Mouse (Mus musculus) kidney, postnatal 0 days (tissue): Measurements from ENCODE around the gene Zfp369. TPM values are rescaled to one million over a fixed set of nuclear protein-coding genes. Genes with fewer than 3 reads are reported as not detected.
"Not testable (repeated sequence)": the region's sequence is repeated elsewhere in the genome, so short reads cannot be mapped to it uniquely, and the experiment has no call there.

Experiments used
- ATAC-seq: fragments of 200-750 bp; cut with Nextera tagmentation; replicated peaks from 2 replicates; pipeline ENCODE4 v1.8.0; 2017; ENCODE audit warnings: low read depth, moderate number of reproducible peaks, moderate TSS enrichment, moderate library complexity; ENCODE audit not compliant: low FRiP score
- DNase-seq: peaks from one replicate; pipeline ENCODE4 v3.0.0-alpha.2; 2016; ENCODE audit warnings: low spot score
- H3K27ac ChIP-seq: fragments of 300-500 bp; sonication (generic); 2 replicates; pipeline ENCODE4 v1.5.1; 2014; ENCODE audit warnings: mild to moderate bottlenecking
- H3K27me3 ChIP-seq: fragments of 300-500 bp; sonication (generic); 2 replicates; pipeline ENCODE4 v1.6.1; 2014; ENCODE audit warnings: low read length, mixed read lengths; ENCODE audit not compliant: insufficient read depth
- H3K36me3 ChIP-seq: fragments of 300-500 bp; sonication (generic); 2 replicates; pipeline ENCODE4 v1.6.1; 2014; ENCODE audit warnings: low read length, mixed read lengths; ENCODE audit not compliant: insufficient read depth
- H3K4me1 ChIP-seq: fragments of 300-500 bp; sonication (generic); replicated peaks from 2 replicates; pipeline ENCODE4 v1.6.1; 2014; ENCODE audit warnings: antibody characterized with exemption, low read length, mixed read lengths; ENCODE audit not compliant: insufficient read depth
- H3K4me2 ChIP-seq: fragments of 300-500 bp; sonication (generic); 2 replicates; pipeline ENCODE4 v1.6.1; 2014; ENCODE audit warnings: mild to moderate bottlenecking, low read length, moderate library complexity, mixed read lengths
- H3K4me3 ChIP-seq: fragments of 300-500 bp; sonication (generic); replicated peaks from 2 replicates; pipeline ENCODE4 v1.5.1; 2014; ENCODE audit warnings: low read depth, low read length
- H3K9ac ChIP-seq: fragments of 300-500 bp; sonication (generic); 2 replicates; pipeline ENCODE4 v1.6.1; 2014; ENCODE audit warnings: low read depth, low read length
- H3K9me3 ChIP-seq: fragments of 300-500 bp; sonication (generic); replicated peaks from 2 replicates; pipeline ENCODE4 v1.6.1; 2016; ENCODE audit warnings: low read length, inconsistent platforms, mixed read lengths
- CTCF ChIP-seq: IDR thresholded peaks from 2 replicates; pipeline ENCODE4 v1.5.1; 2016; ENCODE audit warnings: antibody characterized with exemption, low read depth, mild to moderate bottlenecking, moderate library complexity
- WGBS: fragments of 180-500 bp; shearing (Covaris S2); extraction: QIAGEN DNeasy Blood & Tissue Kit; methylation state at CpG from one replicate; pipeline ENCODE4 v1.1.7; 2014; 5-methylcytosine and 5-hydroxymethylcytosine counted together
- polyA plus RNA-seq: library from polyadenylated mRNA; unstranded; fragments of >200 nt; fragmentation: Nextera tagmentation; extraction: Ambion mirVana; gene quantifications from 2 replicates; pipeline ENCODE4 v1.2.1, GENCODE M21; 2015

The Zfp369 gene
- polyA plus RNA-seq, 1 experiment from 2014 or later: 7.6 TPM

GRCm38 (mm10) chr13:65286771-65287170 is 8.2 kb downstream of the Zfp369 start:
- Histone ChIP-seq H3K27me3 (no peaks in the 10 kb centered on the region), H3K9me3 (peaks cover 24% of the 10 kb centered on the region), H3K4me1 (no peaks in the 10 kb centered on the region), H3K27ac (no peak overlapping the region), H3K9ac (no peak overlapping the region), H3K36me3 (peaks cover 42% of the 10 kb centered on the region), H3K4me2 (no peak overlapping the region), H3K4me3 (no peak overlapping the region)
- DNase-seq (no peak), ATAC-seq (no peak)
- no peak for TF ChIP-seq CTCF
- WGBS: 89% methylated on average over 2 of the region's 2 CpGs

GRCm38 (mm10) chr13:65296354-65296753 is 17.7 kb downstream of the Zfp369 start:
- WGBS: 98% methylated on average over 4 of the region's 4 CpGs
- ATAC-seq (no peak), DNase-seq (no peak)
- no peaks in the 10 kb centered on the region for H3K27me3 ChIP-seq
- no peaks in the 10 kb centered on the region for H3K4me1 ChIP-seq
- no peak for TF ChIP-seq CTCF
- no peak overlapping the region for H3K4me2 ChIP-seq
- peaks cover 59% of the 10 kb centered on the region for H3K36me3 ChIP-seq
- peaks cover 28% of the 10 kb centered on the region; the same call in 1 of the 2 replicates for H3K9me3 ChIP-seq
- no peak overlapping the region for H3K27ac ChIP-seq
- no peak overlapping the region for H3K9ac ChIP-seq
- H3K4me3 ChIP-seq: no peak overlapping the region

GRCm38 (mm10) chr13:65310849-65311248 is 32.2 kb downstream of the Zfp369 start:
- 36% methylated on average over 12 of the region's 12 CpGs for WGBS

GRCm38 (mm10) chr13:65311311-65311755 is 32.7 kb downstream of the Zfp369 start:
- ATAC-seq (peak; percentile 69; the same call in 1 of the 2 replicates), DNase-seq (no peak)
- Histone ChIP-seq H3K36me3 (no peaks in the 10 kb centered on the region), H3K9me3 (peaks cover 4% of the 10 kb centered on the region), H3K27ac (no peak overlapping the region), H3K9ac (no peak overlapping the region), H3K4me1 (no peaks in the 10 kb centered on the region), H3K27me3 (no peaks in the 10 kb centered on the region), H3K4me2 (peak overlapping the region; percentile 47), H3K4me3 (peak overlapping the region; percentile 13; the same call in 1 of the 2 replicates)
- no peak for TF ChIP-seq CTCF
- WGBS: 35% methylated on average over 24 of the region's 27 CpGs

More at GRCm38 (mm10) chr13:65310849-65311248, 32.2 kb downstream of the Zfp369 start:
- peak; percentile 35 for DNase-seq
- H3K27me3 ChIP-seq, H3K27ac ChIP-seq, H3K4me1 ChIP-seq, H3K9ac ChIP-seq, H3K9me3 ChIP-seq, H3K36me3 ChIP-seq, ATAC-seq: not testable (repeated sequence)
- Histone ChIP-seq H3K4me2 (peak overlapping the region; percentile 47), H3K4me3 (peak overlapping the region; percentile 13; the same call in 1 of the 2 replicates)
- TF ChIP-seq CTCF: peak; percentile 54; the same call in 1 of the 2 replicates

GRCm38 (mm10) chr13:65311826-65312225 is 33.2 kb downstream of the Zfp369 start:
- H3K4me2 ChIP-seq: no peak overlapping the region
- H3K9ac ChIP-seq: no peak overlapping the region
- no peak for TF ChIP-seq CTCF
- H3K27ac ChIP-seq: no peak overlapping the region
- no peaks in the 10 kb centered on the region for H3K27me3 ChIP-seq
- ATAC-seq (0 out of 2 replicates have a peak, but pooled peaks have one; percentile 63), DNase-seq (no peak)
- WGBS: 95% methylated on average over 9 of the region's 9 CpGs
- H3K4me1 ChIP-seq: no peaks in the 10 kb centered on the region
- H3K4me3 ChIP-seq: no peak overlapping the region
- H3K36me3 ChIP-seq: no peaks in the 10 kb centered on the region
- H3K9me3 ChIP-seq: peaks cover 3% of the 10 kb centered on the region

GRCm38 (mm10) chr13:65348501-65348900 is 69.9 kb downstream of the Zfp369 start:
- DNase-seq: not testable (repeated sequence)
- 51% methylated on average over 5 of the region's 5 CpGs for WGBS

GRCm38 (mm10) chr13:65351768-65352167 is 73.2 kb downstream of the Zfp369 start:
- not testable (repeated sequence) for H3K27me3 ChIP-seq, H3K27ac ChIP-seq, DNase-seq, H3K4me1 ChIP-seq, H3K9me3 ChIP-seq, H3K9ac ChIP-seq, ATAC-seq, H3K36me3 ChIP-seq
- peak overlapping the region; percentile 7; the same call in 1 of the 2 replicates for H3K4me3 ChIP-seq
- H3K4me2 ChIP-seq: peak overlapping the region; percentile 40
- 5% methylated on average over 28 of the region's 33 CpGs for WGBS

More at GRCm38 (mm10) chr13:65348501-65348900, 69.9 kb downstream of the Zfp369 start:
- not testable (repeated sequence) for H3K4me3 ChIP-seq, H3K4me2 ChIP-seq, H3K9ac ChIP-seq, H3K36me3 ChIP-seq, H3K27ac ChIP-seq, H3K9me3 ChIP-seq, ATAC-seq, H3K27me3 ChIP-seq, H3K4me1 ChIP-seq

Other genes with a start within 250 kb of the Zfp369 start
- not detected in 2 replicates for gene Spata31d1c, start 245.8 kb upstream of the Zfp369 start, polyA plus RNA-seq
- not detected in 2 replicates for gene Prss47, start 226.1 kb upstream of the Zfp369 start, polyA plus RNA-seq
- gene Mfsd14b, start 165.8 kb upstream of the Zfp369 start, polyA plus RNA-seq: 52.4 and 53.9 TPM in 2 replicates
- not detected in 2 replicates for gene Olfr465-ps1, start 140.7 kb upstream of the Zfp369 start, polyA plus RNA-seq
- gene Olfr466, start 128.6 kb upstream of the Zfp369 start, polyA plus RNA-seq: not detected in 2 replicates
- gene Nlrp4f, start 72.8 kb upstream of the Zfp369 start, polyA plus RNA-seq: not detected in 2 replicates
- not detected in 2 replicates for gene Gm10775, start 19.3 kb upstream of the Zfp369 start, polyA plus RNA-seq
- not detected in 2 replicates for gene Gm10139, start 233.9 kb downstream of the Zfp369 start, polyA plus RNA-seq